Mouse (Mus musculus) embryonic facial prominence, embryonic 14.5 days (tissue): Measurements from ENCODE around the gene Spem2. TPM values are rescaled to one million over a fixed set of nuclear protein-coding genes. Genes with fewer than 3 reads are reported as not detected.
"Not testable (repeated sequence)": the region's sequence is repeated elsewhere in the genome, so short reads cannot be mapped to it uniquely, and the experiment has no call there.

Experiments
- ATAC-seq: fragments of 200-750 bp; cut with Nextera tagmentation; 2 replicates; pipeline ENCODE4 v1.8.0; 2017; ENCODE audit warnings: low read depth, moderate number of reproducible peaks, moderate TSS enrichment
- DNase-seq: peaks from one replicate; pipeline ENCODE4 v3.0.0-alpha.2; 2015; ENCODE audit warnings: low spot score
- H3K27ac ChIP-seq: fragments of 300-500 bp; sonication (generic); replicated peaks from 2 replicates; pipeline ENCODE4 v1.5.1; 2014; ENCODE audit warnings: low read depth, mild to moderate bottlenecking, low read length, moderate library complexity
- H3K27me3 ChIP-seq: fragments of 300-500 bp; sonication (generic); replicated peaks from 2 replicates; pipeline ENCODE4 v1.6.1; 2014; ENCODE audit warnings: low read length; ENCODE audit not compliant: control insufficient read depth, insufficient read depth
- H3K36me3 ChIP-seq: fragments of 300-500 bp; sonication (generic); 2 replicates; pipeline ENCODE4 v1.6.1; 2014; ENCODE audit warnings: low read length, mixed read lengths; ENCODE audit not compliant: control insufficient read depth, insufficient read depth
- H3K4me1 ChIP-seq: fragments of 300-500 bp; sonication (generic); 2 replicates; pipeline ENCODE4 v1.6.1; 2014; ENCODE audit warnings: antibody characterized with exemption, low read length; ENCODE audit not compliant: control insufficient read depth, insufficient read depth
- H3K4me2 ChIP-seq: fragments of 300-500 bp; sonication (generic); 2 replicates; pipeline ENCODE4 v1.6.1; 2014; ENCODE audit warnings: low read depth, mild to moderate bottlenecking, low read length, moderate library complexity, mixed read lengths
- H3K4me3 ChIP-seq: fragments of 300-500 bp; sonication (generic); 2 replicates; pipeline ENCODE4 v1.5.1; 2014; ENCODE audit warnings: low read depth, mild to moderate bottlenecking, low read length
- H3K9ac ChIP-seq: fragments of 300-500 bp; sonication (generic); 2 replicates; pipeline ENCODE4 v1.6.1; 2014; ENCODE audit warnings: low read depth, mild to moderate bottlenecking, low read length, moderate library complexity, mixed read lengths
- H3K9me3 ChIP-seq: fragments of 300-500 bp; sonication (generic); 2 replicates; pipeline ENCODE4 v1.6.1; 2016; ENCODE audit warnings: low read length; ENCODE audit not compliant: control insufficient read depth
- WGBS: fragments of 180-500 bp; shearing (Covaris S2); extraction: QIAGEN DNeasy Blood & Tissue Kit; methylation state at CpG from one replicate; pipeline ENCODE4 v1.1.7; 2014; 5-methylcytosine and 5-hydroxymethylcytosine counted together
- polyA plus RNA-seq: library from polyadenylated mRNA; unstranded; fragments of >200 nt; fragmentation: Nextera tagmentation; extraction: Ambion mirVana; gene quantifications from 2 replicates; pipeline ENCODE4 v1.2.1, GENCODE M21; 2014

Gene Spem2
- not detected in 2 replicates for polyA plus RNA-seq

DNA sequence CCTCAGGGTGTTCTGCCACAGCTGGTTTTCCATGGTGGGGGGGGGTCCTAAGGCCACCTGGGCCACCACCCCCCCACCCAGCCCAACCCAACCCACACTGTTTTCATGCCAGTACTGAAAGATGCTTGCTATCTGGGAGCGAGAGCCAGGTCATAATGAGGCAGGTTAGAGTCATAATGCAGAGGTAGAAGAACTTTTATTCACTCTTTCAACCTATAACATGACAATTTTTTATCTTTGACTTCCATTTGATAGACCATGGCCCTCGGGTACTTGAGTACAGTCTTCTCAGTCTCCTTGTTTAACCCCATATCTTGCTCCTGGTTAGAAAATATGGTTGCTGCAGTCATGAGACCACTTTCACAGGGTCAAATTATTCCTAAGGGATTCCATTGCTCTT is at the start of gene Spem2:
Gene Spem2, minus strand, starts transcription at position 101 of the 400 bp plus-strand sequence.
- H3K4me2 ChIP-seq = no peak within 1 kb of the TSS
- no peak within 1 kb of the TSS for H3K27ac ChIP-seq
- H3K4me1 ChIP-seq = no peaks in the 10 kb centered on the region
- 84% methylated on average over 2 of the region's 2 CpGs for WGBS
- no peak within 1 kb of the TSS for H3K9ac ChIP-seq
- ATAC-seq = no peak
- H3K9me3 ChIP-seq = peaks cover 12% of the 10 kb centered on the region
- no peaks in the 10 kb centered on the region for H3K27me3 ChIP-seq
- no peak for DNase-seq
- no peak within 1 kb of the TSS for H3K4me3 ChIP-seq
- no peaks in the 10 kb centered on the region for H3K36me3 ChIP-seq

DNA sequence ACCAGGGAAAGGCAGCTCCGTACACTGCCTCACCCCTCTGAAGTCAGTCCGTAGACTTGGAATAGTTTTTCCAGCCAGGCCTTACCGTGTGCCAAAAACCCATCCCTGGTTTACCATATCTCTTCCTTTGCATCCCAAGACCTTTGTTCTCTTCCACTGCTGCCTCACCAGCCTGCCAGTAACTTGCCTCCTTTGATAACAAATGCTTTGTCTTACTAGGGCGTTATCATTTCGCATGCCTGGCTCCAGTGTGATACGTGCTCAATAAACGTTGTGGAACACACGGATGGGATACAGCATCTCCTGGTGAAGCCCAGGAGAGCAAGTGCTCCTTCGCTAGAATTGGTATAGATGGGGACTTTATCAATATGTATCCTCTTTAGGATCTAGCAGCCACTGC is 49.1 kb upstream of the Spem2 start:
- no peaks in the 10 kb centered on the region for H3K27me3 ChIP-seq
- no peak overlapping the region for H3K9ac ChIP-seq
- ATAC-seq = no peak
- no peaks in the 10 kb centered on the region for H3K36me3 ChIP-seq
- 72% methylated on average over 9 of the region's 9 CpGs for WGBS
- no peaks in the 10 kb centered on the region for H3K9me3 ChIP-seq
- H3K27ac ChIP-seq = no peak overlapping the region
- H3K4me3 ChIP-seq = no peak overlapping the region
- DNase-seq = no peak
- H3K4me1 ChIP-seq = no peaks in the 10 kb centered on the region
- no peak overlapping the region for H3K4me2 ChIP-seq

DNA sequence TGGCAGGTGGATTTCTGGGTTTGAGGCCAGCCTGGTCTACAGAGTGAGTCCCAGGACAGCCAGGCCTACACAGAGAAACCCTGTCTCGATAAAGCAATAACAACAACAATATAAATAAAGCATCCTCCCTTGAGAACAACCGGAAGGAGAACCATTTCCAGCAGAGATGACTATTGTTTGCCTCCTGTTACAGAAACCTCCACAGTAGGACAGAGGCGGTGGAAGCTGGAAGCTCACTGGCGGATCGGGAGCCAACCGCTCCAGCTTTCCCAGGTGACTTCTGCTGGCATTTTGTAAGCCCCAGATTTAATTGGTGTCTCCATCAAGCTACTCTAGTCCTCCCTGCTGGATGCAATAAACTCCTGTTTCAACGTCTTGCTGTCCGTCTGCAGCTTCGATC is 47.3 kb upstream of the Spem2 start:
- WGBS = 81% methylated on average over 9 of the region's 9 CpGs
- Histone ChIP-seq H3K36me3 (no peaks in the 10 kb centered on the region), H3K4me2 (no peak overlapping the region), H3K4me3 (no peak overlapping the region), H3K27me3 (no peaks in the 10 kb centered on the region), H3K9me3 (no peaks in the 10 kb centered on the region), H3K27ac (no peak overlapping the region), H3K4me1 (no peaks in the 10 kb centered on the region), H3K9ac (no peak overlapping the region)
- DNase-seq (no peak), ATAC-seq (no peak)

DNA sequence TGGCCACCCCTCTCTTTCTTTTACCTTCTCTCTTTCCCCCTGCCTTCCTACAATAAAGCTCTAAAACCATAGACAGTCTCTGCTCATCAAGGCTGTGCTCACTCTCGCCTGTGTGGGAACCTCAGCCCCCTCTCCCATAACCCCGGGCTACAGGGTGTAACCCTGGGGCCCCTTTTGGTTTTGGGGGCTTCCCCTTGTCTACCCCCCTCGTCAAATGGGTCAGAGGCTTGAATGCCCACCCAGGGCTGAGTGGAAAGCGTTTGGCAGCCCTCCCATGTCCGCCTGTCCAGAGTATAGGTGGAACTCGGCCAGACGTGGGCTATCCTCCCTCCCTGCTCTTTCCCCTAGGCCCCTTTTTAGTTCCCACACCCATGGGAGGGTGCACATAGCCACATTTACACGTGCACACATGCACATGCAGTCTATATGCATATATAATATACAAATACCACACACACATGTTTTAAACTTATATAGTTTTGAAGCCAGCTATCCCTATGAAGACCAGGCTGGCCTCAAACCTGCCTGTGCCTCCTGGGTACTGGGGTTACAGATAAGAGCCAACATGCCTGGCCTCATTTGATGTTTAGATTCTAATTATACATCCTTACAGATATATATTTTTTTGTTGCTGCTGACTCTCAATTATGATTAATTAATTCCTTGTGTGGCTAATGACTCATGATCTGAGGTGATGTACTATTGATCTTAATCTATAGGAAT is 46.0 kb upstream of the Spem2 start:
- H3K27ac ChIP-seq = no peak overlapping the region
- no peak for ATAC-seq
- H3K4me3 ChIP-seq = no peak overlapping the region
- no peaks in the 10 kb centered on the region for H3K36me3 ChIP-seq
- no peaks in the 10 kb centered on the region for H3K4me1 ChIP-seq
- H3K9me3 ChIP-seq = no peaks in the 10 kb centered on the region
- no peak for DNase-seq
- H3K4me2 ChIP-seq = no peak overlapping the region
- WGBS = 48% methylated on average over 8 of the region's 8 CpGs
- H3K27me3 ChIP-seq = peaks cover under 1% of the 10 kb centered on the region; the same call in 1 of the 2 replicates
- no peak overlapping the region for H3K9ac ChIP-seq

DNA sequence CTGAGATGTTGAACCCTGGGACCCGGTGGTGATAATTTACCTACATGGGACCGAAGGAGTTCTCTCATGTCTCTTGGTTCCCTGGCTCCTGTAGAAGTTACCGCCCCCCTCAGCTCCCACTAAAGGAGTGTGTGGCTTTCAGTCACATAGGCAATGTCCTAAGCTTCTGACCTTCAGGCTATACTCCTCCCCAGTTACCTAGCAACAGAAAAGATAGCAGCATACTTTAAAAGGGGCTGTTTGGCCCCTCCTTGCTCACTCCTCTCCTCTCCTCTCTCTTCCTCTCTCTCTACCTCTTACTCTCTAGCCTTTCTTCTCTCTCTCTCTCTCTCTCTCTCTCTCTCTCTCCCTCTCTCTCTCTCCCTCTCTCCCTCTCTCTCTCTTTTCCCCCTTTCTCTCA is 45.5 kb upstream of the Spem2 start:
- ATAC-seq, H3K9me3 ChIP-seq: not testable (repeated sequence)
- 70% methylated on average over 3 of the region's 3 CpGs for WGBS

DNA sequence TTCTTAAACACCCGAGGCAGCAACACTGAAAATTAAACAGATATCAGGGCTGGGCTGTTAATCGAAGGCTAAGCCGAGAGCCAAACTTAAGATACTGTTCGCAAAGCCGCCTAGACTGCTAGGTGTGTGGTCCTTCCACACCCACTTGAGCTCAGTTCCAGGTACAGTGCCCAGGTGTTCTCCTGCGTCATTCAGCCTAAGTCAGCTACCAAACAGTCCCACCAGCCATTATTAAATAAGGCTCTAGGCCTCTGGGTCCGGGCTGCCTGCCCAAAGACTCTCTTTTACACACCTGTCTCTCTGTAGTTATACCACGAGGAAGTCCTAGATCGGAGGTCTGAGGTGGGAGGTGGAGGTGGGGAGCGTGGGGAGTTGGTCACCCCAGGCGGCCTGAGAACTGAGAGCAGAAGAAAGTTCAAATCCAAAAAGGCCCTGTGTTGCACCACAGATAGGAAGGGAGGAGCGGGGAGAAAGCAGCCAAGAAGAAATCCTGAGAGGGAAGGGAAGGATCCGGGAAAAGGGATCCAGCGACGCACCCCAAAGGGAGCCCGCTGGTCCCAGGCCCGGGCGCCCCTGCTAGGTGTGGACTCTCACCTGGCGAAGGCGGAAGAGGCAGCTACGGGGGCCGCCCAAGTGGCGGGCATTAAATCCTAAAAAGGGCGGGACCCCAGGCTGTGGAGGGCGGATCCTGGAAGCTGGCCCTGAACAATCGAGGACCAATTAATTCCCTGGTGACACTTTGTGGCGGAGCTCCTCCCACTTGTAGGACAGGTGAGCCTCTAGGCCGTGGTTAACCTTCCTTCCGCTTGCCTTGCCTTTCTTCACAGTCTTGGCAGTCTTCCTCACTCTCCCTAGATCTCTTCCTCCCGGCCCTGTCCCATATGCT is 40.1 kb upstream of the Spem2 start, which contains the start of gene Tnk1:
Gene Tnk1, minus strand, starts transcription at position 618 of the 886 bp plus-strand sequence.
- H3K9ac ChIP-seq = peak within 1 kb of the TSS; percentile 28; the same call in 1 of the 2 replicates
- peak within 1 kb of the TSS; percentile 20 for H3K4me3 ChIP-seq
- H3K4me1 ChIP-seq = no peaks in the 10 kb centered on the region
- no peaks in the 10 kb centered on the region for H3K9me3 ChIP-seq
- H3K4me2 ChIP-seq = peak within 1 kb of the TSS; percentile 36
- peak; percentile 74 for DNase-seq
- H3K27ac ChIP-seq = peak within 1 kb of the TSS; percentile 54
- 22% methylated on average over 29 of the region's 30 CpGs for WGBS
- ATAC-seq = peak; percentile 64; the same call in 1 of the 2 replicates
- H3K27me3 ChIP-seq = peaks cover 12% of the 10 kb centered on the region
- no peaks in the 10 kb centered on the region for H3K36me3 ChIP-seq

More for the DNA sequence above, 45.5 kb upstream of the Spem2 start:
- H3K9ac ChIP-seq, H3K4me1 ChIP-seq, H3K27ac ChIP-seq, H3K4me3 ChIP-seq, DNase-seq, H3K4me2 ChIP-seq, H3K36me3 ChIP-seq, H3K27me3 ChIP-seq: not testable (repeated sequence)

DNA sequence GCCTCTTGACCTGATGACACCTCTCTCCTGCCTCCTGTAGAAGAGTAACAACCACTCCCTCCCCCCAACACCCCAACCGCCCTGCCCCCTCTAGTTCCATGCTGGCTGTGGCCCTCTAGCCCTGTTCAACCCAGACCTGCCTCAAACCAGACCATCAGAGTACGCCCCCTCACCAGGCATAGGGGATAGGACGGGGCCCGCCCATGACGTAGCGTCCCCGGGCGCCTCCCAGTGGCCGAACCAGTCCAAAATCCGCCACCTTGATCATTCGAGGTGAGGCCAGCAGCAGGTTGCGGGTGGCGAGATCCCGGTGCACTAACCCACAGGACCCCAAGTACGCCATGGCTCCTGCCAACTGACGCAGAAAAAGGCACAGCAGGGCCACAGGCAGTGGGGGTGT is 37.1 kb upstream of the Spem2 start:
- DNase-seq = no peak

DNA sequence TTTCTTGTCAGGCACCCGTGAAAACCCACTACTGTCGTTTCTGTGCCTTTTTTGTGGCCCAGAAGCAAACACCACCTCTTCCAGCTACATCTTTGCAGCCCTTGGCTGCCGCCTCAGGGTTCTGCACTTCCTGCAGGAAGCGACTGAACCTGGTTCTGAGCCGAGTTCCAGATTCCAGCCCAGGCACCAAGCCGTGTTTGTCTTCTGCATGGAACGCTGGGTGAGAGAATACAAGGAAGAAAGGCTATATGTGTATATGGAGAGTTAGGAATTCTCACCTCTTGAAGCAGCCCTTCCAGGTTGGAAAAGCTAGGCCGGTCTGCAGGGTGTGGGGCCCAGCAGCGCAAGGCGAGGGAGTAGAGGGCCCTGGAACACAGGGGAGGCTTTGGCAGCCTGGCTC is 36.4 kb upstream of the Spem2 start:
- no peak for ATAC-seq
- H3K9me3 ChIP-seq = no peaks in the 10 kb centered on the region
- peaks cover 31% of the 10 kb centered on the region for H3K36me3 ChIP-seq
- H3K27me3 ChIP-seq = peaks cover 12% of the 10 kb centered on the region
- H3K4me3 ChIP-seq = no peak overlapping the region
- WGBS = 81% methylated on average over 10 of the region's 10 CpGs
- 0 out of 2 replicates have a peak, but pooled peaks cover 5% of the 10 kb centered on the region for H3K4me1 ChIP-seq
- no peak for DNase-seq
- H3K9ac ChIP-seq = no peak overlapping the region
- no peak overlapping the region for H3K27ac ChIP-seq
- no peak overlapping the region for H3K4me2 ChIP-seq

More for the DNA sequence above, 37.1 kb upstream of the Spem2 start:
- H3K4me2 ChIP-seq = no peak overlapping the region
- peaks cover 12% of the 10 kb centered on the region for H3K27me3 ChIP-seq
- 21% methylated on average over 16 of the region's 16 CpGs for WGBS
- no peak for ATAC-seq
- no peak overlapping the region for H3K9ac ChIP-seq
- 0 out of 2 replicates have a peak, but pooled peaks cover 5% of the 10 kb centered on the region for H3K4me1 ChIP-seq
- no peaks in the 10 kb centered on the region for H3K9me3 ChIP-seq
- no peak overlapping the region for H3K27ac ChIP-seq
- H3K4me3 ChIP-seq = no peak overlapping the region
- peaks cover 24% of the 10 kb centered on the region for H3K36me3 ChIP-seq
